Mouse (Mus musculus): ENCODE data around the gene Ankrd13d. TPM values are rescaled to one million over a fixed set of nuclear protein-coding genes. Genes with fewer than 3 reads are reported as not detected.

Gene Ankrd13d
- polyA plus RNA-seq, 1 experiment from 2014 or later: 1.2 TPM

DNA sequence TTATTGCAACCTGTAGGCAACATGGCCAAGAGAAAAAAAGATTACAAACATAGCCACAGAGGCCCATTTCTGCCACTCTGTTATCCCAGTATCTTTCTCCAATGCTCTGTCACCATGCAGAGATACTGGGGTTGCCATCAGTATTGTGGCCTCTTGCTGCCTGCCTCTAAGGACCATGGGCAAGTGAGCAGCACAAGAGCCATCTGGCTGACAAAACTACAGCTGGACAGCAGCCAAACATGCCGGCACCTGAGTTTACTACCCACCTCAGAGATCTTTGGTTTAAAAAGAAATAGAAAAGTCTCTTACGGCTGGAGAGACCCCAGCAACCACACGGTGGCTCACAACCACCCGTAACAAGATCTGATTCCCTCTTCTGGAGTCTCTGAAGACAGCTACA, 36.3 kb upstream of the Ankrd13d start:
- 85% methylated on average over 4 of the region's 4 CpGs for WGBS (ENCODE audit: insufficient replicate concordance)
- Histone ChIP-seq H3K27ac (ENCODE audit: low read length) (no peak overlapping the region), H3K36me3 (ENCODE audit: control insufficient read depth, insufficient read depth) (peaks cover 55% of the 10 kb centered on the region), H3K27me3 (ENCODE audit: control insufficient read depth, insufficient read depth, low read depth, low read length) (no peaks in the 10 kb centered on the region), H3K4me2 (ENCODE audit: low read depth, low read length) (no peak overlapping the region), H3K9me3 (replicated peaks; ENCODE audit: control insufficient read depth, low read length) (no peaks in the 10 kb centered on the region), H3K4me3 (ENCODE audit: low read depth, low read length) (no peak overlapping the region), H3K4me1 (ENCODE audit: control insufficient read depth, low read depth, low read length) (no peaks in the 10 kb centered on the region), H3K9ac (ENCODE audit: low read depth, low read length) (no peak overlapping the region)
- no peak for ATAC-seq (ENCODE audit: low read depth)

DNA sequence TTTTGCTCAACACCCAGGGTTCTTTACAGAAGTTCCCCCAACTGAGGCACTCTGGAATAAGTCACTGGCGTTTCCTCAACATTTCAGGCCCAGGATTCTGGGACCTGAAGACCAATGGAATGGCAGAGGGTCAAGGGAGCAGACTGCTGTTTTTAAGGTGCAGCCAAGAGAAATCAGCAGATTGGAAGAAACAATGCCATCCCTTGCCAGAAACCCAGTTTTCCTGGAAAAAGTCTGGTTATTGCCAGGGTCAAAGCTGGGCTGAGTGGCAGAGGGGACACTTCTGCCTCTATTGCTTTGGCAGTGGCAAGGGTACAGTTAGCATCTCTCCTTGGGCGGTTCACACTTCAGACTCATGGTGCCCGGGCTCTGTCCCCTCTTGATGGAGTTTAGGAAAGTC, 34.2 kb upstream of the Ankrd13d start:
- H3K4me2 ChIP-seq (ENCODE audit: low read depth, low read length): no peak overlapping the region
- no peaks in the 10 kb centered on the region for H3K4me1 ChIP-seq (ENCODE audit: control insufficient read depth, low read depth, low read length)
- H3K9ac ChIP-seq (ENCODE audit: low read depth, low read length): no peak overlapping the region
- no peaks in the 10 kb centered on the region for H3K9me3 ChIP-seq (replicated peaks; ENCODE audit: control insufficient read depth, low read length)
- ATAC-seq (ENCODE audit: low read depth): no peak
- 74% methylated on average over 3 of the region's 3 CpGs for WGBS (ENCODE audit: insufficient replicate concordance)
- H3K36me3 ChIP-seq (ENCODE audit: control insufficient read depth, insufficient read depth): peaks cover 44% of the 10 kb centered on the region
- no peak overlapping the region for H3K27ac ChIP-seq (ENCODE audit: low read length)
- H3K4me3 ChIP-seq (ENCODE audit: low read depth, low read length): no peak overlapping the region
- no peaks in the 10 kb centered on the region for H3K27me3 ChIP-seq (ENCODE audit: control insufficient read depth, insufficient read depth, low read depth, low read length)

DNA sequence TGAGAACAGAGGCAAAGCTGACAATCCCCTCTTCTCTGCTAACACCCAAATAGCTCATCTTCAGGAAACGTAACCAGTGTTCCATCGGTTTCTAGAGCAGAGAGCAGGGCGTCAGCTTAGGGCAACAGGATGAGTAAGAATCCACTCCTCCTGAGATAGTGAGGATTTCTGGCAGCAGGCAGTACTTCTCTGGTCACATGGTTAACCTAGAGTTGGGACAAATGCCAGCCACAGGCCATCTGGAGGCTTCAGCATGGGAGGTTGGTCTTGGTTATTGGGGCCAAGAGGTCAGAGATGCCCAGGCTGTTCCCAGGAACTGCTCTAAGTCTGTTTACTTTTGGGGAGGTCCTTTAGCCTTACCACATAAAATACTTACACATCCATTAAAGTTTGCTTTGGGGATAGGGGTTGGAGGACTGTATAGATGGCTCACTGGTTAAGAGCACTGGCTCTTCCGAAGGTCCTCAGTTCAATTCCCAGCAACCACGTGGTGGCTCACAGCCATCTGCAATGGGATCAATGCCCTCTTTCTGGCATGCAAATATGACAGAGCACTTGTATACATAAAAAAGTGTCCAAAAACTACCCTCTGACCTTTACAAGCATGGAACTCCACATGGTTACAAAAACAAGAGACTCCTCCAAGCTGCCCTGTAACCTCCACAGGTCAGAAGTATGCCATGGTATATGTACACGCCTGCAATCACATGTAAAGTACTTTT, 32.4 kb upstream of the Ankrd13d start:
- ATAC-seq (ENCODE audit: low read depth): peak; percentile 55
- Histone ChIP-seq H3K4me1 (ENCODE audit: control insufficient read depth, low read depth, low read length) (no peaks in the 10 kb centered on the region), H3K4me3 (ENCODE audit: low read depth, low read length) (no peak overlapping the region), H3K9ac (ENCODE audit: low read depth, low read length) (no peak overlapping the region), H3K4me2 (ENCODE audit: low read depth, low read length) (no peak overlapping the region), H3K27me3 (ENCODE audit: control insufficient read depth, insufficient read depth, low read depth, low read length) (no peaks in the 10 kb centered on the region), H3K36me3 (ENCODE audit: control insufficient read depth, insufficient read depth) (peaks cover 29% of the 10 kb centered on the region), H3K9me3 (replicated peaks; ENCODE audit: control insufficient read depth, low read length) (no peaks in the 10 kb centered on the region), H3K27ac (ENCODE audit: low read length) (no peak overlapping the region)
- WGBS (ENCODE audit: insufficient replicate concordance): 72% methylated on average over 6 of the region's 6 CpGs

DNA sequence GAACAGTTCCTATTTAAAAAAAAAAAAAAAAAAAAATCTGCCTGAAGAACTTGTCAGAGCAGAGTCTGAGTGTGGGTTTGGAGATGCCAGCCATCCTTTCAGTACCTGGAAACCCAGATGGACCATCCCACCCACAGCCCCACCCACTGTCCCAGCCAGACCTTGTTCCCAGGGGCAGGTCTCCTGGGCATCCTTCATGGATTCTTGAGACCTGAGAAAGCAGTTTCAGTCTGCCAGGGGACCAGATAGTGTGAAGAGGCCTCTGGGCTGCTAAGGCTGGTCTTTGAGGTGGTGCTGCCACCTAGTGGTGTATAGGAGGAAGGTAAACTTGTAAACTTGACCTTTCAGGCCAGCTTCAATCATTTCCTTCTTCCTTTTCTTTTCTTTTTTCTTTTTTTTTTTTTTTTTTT, 26.8 kb upstream of the Ankrd13d start:
- Histone ChIP-seq H3K9me3 (replicated peaks; ENCODE audit: control insufficient read depth, low read length) (no peaks in the 10 kb centered on the region), H3K4me1 (ENCODE audit: control insufficient read depth, low read depth, low read length) (peaks cover 10% of the 10 kb centered on the region), H3K4me3 (ENCODE audit: low read depth, low read length) (no peak overlapping the region), H3K27ac (ENCODE audit: low read length) (no peak overlapping the region), H3K36me3 (ENCODE audit: control insufficient read depth, insufficient read depth) (no peaks in the 10 kb centered on the region), H3K27me3 (ENCODE audit: control insufficient read depth, insufficient read depth, low read depth, low read length) (no peaks in the 10 kb centered on the region), H3K9ac (ENCODE audit: low read depth, low read length) (no peak overlapping the region), H3K4me2 (ENCODE audit: low read depth, low read length) (no peak overlapping the region)
- no peak for ATAC-seq (ENCODE audit: low read depth)

DNA sequence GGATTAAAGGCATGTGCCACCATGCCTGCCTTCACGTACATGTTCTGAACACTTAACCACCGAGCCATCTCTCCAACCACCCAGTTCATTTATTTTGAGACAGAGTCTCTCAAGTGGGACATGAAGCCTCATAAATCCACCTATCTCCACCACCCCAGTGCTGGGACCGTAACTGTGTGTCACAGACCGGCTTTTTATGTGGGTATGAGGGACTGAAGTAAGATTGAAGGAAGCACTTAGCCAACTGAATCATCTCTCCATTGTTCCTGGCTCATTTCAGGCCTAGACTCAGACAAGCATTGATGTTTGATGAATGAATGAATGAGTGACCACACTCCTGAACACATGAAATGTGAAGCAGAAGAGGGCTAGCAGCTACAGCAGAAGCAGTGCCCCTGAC, 26.4 kb upstream of the Ankrd13d start:
- 79% methylated on average over 4 of the region's 4 CpGs for WGBS (ENCODE audit: insufficient replicate concordance)
- ATAC-seq (ENCODE audit: low read depth): no peak
- no peaks in the 10 kb centered on the region for H3K27me3 ChIP-seq (ENCODE audit: control insufficient read depth, insufficient read depth, low read depth, low read length)
- H3K4me3 ChIP-seq (ENCODE audit: low read depth, low read length): no peak overlapping the region
- H3K27ac ChIP-seq (ENCODE audit: low read length): no peak overlapping the region
- no peak overlapping the region for H3K4me2 ChIP-seq (ENCODE audit: low read depth, low read length)
- H3K36me3 ChIP-seq (ENCODE audit: control insufficient read depth, insufficient read depth): no peaks in the 10 kb centered on the region
- H3K9me3 ChIP-seq (replicated peaks; ENCODE audit: control insufficient read depth, low read length): no peaks in the 10 kb centered on the region
- no peak overlapping the region for H3K9ac ChIP-seq (ENCODE audit: low read depth, low read length)
- peaks cover 15% of the 10 kb centered on the region for H3K4me1 ChIP-seq (ENCODE audit: control insufficient read depth, low read depth, low read length)

DNA sequence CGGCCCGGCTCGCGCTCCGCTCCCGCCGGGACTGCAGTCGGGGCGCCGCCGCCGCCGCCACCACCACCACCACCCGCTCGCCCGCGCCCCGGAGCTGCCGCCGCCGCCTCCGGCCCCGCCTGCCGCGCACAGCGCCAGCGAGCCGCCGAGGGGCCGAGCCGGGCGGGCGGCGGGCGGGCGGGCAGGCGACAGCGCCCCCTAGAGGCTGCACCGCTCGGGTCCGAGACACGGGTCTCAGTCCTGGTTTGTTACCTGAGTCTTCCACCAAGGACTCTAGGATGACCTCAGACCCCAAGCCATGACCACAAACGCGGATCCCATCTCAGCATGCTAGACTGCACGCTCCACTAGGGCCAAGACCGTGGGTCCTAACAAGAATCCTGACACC, 23.2 kb upstream of the Ankrd13d start, which contains the start of gene Grk2:
Gene Grk2, minus strand, starts transcription at position 33 of the 388 bp plus-strand sequence.
- peak within 1 kb of the TSS; percentile 96 for H3K9ac ChIP-seq (ENCODE audit: low read depth, low read length)
- under 1% methylated on average over 26 of the region's 46 CpGs for WGBS (ENCODE audit: insufficient replicate concordance)

DNA sequence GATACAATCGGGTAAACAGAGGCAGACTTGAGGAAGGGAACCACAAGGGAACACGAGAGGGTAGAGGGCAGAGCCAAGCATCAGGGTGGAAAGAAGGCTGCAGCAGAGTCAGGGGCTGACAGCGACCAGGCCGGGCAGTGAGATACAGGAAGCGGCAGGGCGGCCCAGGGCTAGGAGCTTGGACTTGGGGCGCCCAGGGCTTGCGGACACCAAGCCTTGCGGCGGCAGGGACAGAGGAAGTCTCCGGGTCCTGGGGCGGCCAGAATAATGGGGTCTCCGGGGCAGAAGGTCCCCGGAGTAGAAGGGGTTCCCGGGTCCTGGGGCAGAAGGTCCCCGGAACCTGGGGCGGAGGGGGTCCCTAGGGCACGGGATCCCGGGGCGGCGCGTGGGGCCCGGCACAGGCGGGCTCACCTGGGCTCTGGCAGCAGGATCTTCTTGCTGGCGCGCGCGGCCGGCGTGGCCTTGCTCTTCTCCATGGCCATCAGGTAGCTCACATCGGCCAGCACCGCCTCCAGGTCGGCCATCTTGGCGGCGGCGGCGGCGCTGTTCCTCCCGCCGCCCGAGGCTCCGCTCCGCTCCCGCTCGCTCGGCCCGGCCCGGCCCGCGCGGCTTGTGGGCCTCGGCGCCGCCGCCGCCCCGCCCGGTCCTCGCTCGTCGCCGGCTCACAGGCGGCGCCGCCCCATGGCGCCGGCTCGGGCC, 22.7 kb upstream of the Ankrd13d start:
- ATAC-seq (ENCODE audit: low read depth): peak; percentile 71

More for the DNA sequence above, 23.2 kb upstream of the Ankrd13d start, which contains the start of gene Grk2:
- peak; percentile 86 for ATAC-seq (ENCODE audit: low read depth)
- Histone ChIP-seq H3K4me3 (ENCODE audit: low read depth, low read length) (peak within 1 kb of the TSS; percentile 92), H3K36me3 (ENCODE audit: control insufficient read depth, insufficient read depth) (no peaks in the 10 kb centered on the region), H3K4me2 (ENCODE audit: low read depth, low read length) (peak within 1 kb of the TSS; percentile 87), H3K9me3 (replicated peaks; ENCODE audit: control insufficient read depth, low read length) (no peaks in the 10 kb centered on the region), H3K4me1 (ENCODE audit: control insufficient read depth, low read depth, low read length) (peaks cover 33% of the 10 kb centered on the region), H3K27ac (ENCODE audit: low read length) (peak within 1 kb of the TSS; percentile 89), H3K27me3 (ENCODE audit: control insufficient read depth, insufficient read depth, low read depth, low read length) (no peaks in the 10 kb centered on the region)

DNA sequence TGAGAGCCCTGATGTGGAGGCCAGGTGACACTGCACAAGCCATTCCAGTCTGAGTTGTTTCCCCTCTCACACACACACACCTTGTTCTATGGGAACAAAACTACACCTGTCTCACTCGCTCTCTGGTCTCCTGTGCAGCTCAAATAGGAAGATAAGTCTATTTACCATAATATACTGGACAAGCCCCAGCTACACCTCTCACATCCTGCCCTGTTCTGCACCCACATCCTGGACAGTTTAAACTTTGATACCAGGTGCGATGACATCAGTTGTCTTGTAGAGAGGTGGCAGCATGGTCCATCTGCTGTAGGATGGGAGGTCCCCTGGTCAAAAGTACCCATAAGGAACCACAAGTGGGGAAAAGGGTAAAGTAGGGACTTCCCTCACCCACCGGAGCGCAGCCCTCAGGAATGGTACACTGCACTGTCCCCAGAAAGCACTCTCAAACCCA, 22.0 kb upstream of the Ankrd13d start:
- Histone ChIP-seq H3K4me2 (ENCODE audit: low read depth, low read length) (peak overlapping the region; percentile 87), H3K36me3 (ENCODE audit: control insufficient read depth, insufficient read depth) (no peaks in the 10 kb centered on the region), H3K9ac (ENCODE audit: low read depth, low read length) (peak overlapping the region; percentile 96), H3K9me3 (replicated peaks; ENCODE audit: control insufficient read depth, low read length) (no peaks in the 10 kb centered on the region), H3K27me3 (ENCODE audit: control insufficient read depth, insufficient read depth, low read depth, low read length) (no peaks in the 10 kb centered on the region), H3K4me3 (ENCODE audit: low read depth, low read length) (peak overlapping the region; percentile 92), H3K27ac (ENCODE audit: low read length) (peak overlapping the region; percentile 89), H3K4me1 (ENCODE audit: control insufficient read depth, low read depth, low read length) (peaks cover 46% of the 10 kb centered on the region)
- WGBS (ENCODE audit: insufficient replicate concordance): 17% methylated on average over 4 of the region's 4 CpGs
- ATAC-seq (ENCODE audit: low read depth): no peak

More for the DNA sequence above, 22.7 kb upstream of the Ankrd13d start:
- H3K27me3 ChIP-seq (ENCODE audit: control insufficient read depth, insufficient read depth, low read depth, low read length): no peaks in the 10 kb centered on the region
- no peaks in the 10 kb centered on the region for H3K36me3 ChIP-seq (ENCODE audit: control insufficient read depth, insufficient read depth)
- peak overlapping the region; percentile 92 for H3K4me3 ChIP-seq (ENCODE audit: low read depth, low read length)
- peak overlapping the region; percentile 89 for H3K27ac ChIP-seq (ENCODE audit: low read length)
- peaks cover 39% of the 10 kb centered on the region for H3K4me1 ChIP-seq (ENCODE audit: control insufficient read depth, low read depth, low read length)
- H3K9ac ChIP-seq (ENCODE audit: low read depth, low read length): peak overlapping the region; percentile 96
- no peaks in the 10 kb centered on the region for H3K9me3 ChIP-seq (replicated peaks; ENCODE audit: control insufficient read depth, low read length)
- peak overlapping the region; percentile 87 for H3K4me2 ChIP-seq (ENCODE audit: low read depth, low read length)
- under 1% methylated on average over 51 of the region's 68 CpGs for WGBS (ENCODE audit: insufficient replicate concordance)

DNA sequence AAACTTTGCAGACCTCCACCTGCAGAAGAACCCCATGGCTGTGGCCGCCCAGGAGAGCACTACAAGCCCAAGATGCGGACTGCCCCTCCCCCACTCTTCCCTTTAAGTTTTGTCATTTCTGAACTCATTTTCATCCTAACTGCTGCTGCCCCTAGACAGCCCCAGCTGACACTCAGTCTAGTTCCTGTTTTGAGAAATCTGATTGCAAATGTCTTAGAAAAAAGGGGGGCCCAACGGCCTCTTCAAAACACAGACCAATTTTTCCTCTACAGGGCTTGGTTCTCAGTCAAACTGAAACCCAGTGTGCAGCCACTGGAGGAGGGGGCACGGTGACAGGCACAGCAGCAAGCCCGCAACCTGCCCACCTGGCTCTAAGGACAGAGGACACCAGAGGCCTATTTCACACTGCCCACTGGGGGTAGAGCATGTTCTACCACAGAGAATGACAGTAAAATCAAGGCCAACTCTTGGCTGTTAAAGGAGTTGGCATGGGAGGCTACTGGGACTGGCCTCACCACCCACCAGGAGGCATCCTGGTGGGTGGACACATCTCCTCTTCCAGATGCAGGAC, 21.4 kb upstream of the Ankrd13d start:
- Histone ChIP-seq H3K9me3 (replicated peaks; ENCODE audit: control insufficient read depth, low read length) (no peaks in the 10 kb centered on the region), H3K4me1 (ENCODE audit: control insufficient read depth, low read depth, low read length) (peaks cover 50% of the 10 kb centered on the region), H3K36me3 (ENCODE audit: control insufficient read depth, insufficient read depth) (no peaks in the 10 kb centered on the region), H3K27me3 (ENCODE audit: control insufficient read depth, insufficient read depth, low read depth, low read length) (no peaks in the 10 kb centered on the region), H3K27ac (ENCODE audit: low read length) (peak overlapping the region; percentile 89), H3K4me3 (ENCODE audit: low read depth, low read length) (peak overlapping the region; percentile 92), H3K4me2 (ENCODE audit: low read depth, low read length) (peak overlapping the region; percentile 87), H3K9ac (ENCODE audit: low read depth, low read length) (peak overlapping the region; percentile 96)
- ATAC-seq (ENCODE audit: low read depth): no peak
- 18% methylated on average over 5 of the region's 5 CpGs for WGBS (ENCODE audit: insufficient replicate concordance)

Data from liver, embryonic 16.5 days (tissue).